ENCODE assay signal across 27 mouse cellular contexts in the genomic region with DNA sequence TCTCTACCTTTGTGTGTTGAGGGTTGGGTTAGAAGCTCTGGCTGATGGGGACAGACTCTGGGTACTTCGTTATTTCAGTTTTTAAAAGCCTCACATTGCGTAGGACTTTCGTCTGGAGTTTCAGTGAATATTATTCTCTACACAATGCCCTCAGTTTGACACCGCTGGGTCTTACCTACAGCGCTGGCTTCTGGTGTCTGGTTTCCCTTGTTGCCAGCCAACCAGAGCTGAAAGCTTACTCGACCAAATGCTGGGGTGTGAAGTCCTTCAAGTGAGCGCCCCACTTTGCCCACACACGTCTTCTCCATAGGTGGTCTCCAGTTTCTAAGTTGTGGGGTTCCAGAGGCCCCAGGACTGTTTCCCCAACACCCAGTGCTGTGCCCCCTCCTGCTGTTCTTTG. TPM values are rescaled to one million over a fixed set of nuclear protein-coding genes. Genes with fewer than 3 reads are reported as not detected.
DNase-seq lines count a peak whose midpoint lies in the region; ATAC-seq lines count a peak whose summit lies in the region.
"Had no signal": no experiment of that assay in that cellular context is flagged by ENCODE, and none has a peak within 500 bp of the region (broad histone marks: within the 10 kb centered on the region; RNA-seq: fewer than 3 reads in every experiment).

No protein-coding gene starts in this region.

- H3K27ac ChIP-seq in forebrain, embryonic 13.5 days = peak overlapping the region; percentile 21; the same call in 1 of the 2 replicates
- H3K27ac ChIP-seq in forebrain, embryonic 12.5 days = no peak overlapping the region
- peak overlapping the region; percentile 55; the same call in 1 of the 2 replicates for H3K27ac ChIP-seq in liver, embryonic 12.5 days
- peak overlapping the region; percentile 39 for H3K27ac ChIP-seq in limb, embryonic 15.5 days
- H3K27ac ChIP-seq: forebrain, embryonic 10.5 days; forebrain, embryonic 15.5 days; heart, embryonic 15.5 days; hindbrain, embryonic 10.5 days; hindbrain, embryonic 13.5 days; intestine, embryonic 15.5 days had no signal

- DNase-seq in liver (no peak), MN1 (ENCODE audit: low spot score) (no peak)
- DNase-seq: adrenal gland, adult 2 months; adrenal gland, postnatal 14 days; B cell, adult 2 months; cerebellum, adult 11 months; cerebellum, adult 2 months; cerebellum, adult 9-11 months; cerebellum, postnatal 25 days; gastrocnemius, postnatal 25 days; heart, adult 18-20 months; heart, postnatal 10 days; heart, postnatal 36 days had no signal

- H3K4me2 ChIP-seq in forebrain, embryonic 13.5 days = no peak overlapping the region
- H3K4me2 ChIP-seq in forebrain, embryonic 12.5 days = no peak overlapping the region
- no peak overlapping the region for H3K4me2 ChIP-seq in liver, embryonic 12.5 days
- no peak overlapping the region for H3K4me2 ChIP-seq in limb, embryonic 15.5 days
- H3K4me2 ChIP-seq: forebrain, embryonic 15.5 days; heart, embryonic 12.5 days; heart, embryonic 15.5 days; hindbrain, embryonic 13.5 days; intestine, embryonic 15.5 days had no signal

- no peaks in the 10 kb centered on the region for H3K9me3 ChIP-seq in forebrain, embryonic 13.5 days (replicated peaks)
- no peaks in the 10 kb centered on the region for H3K9me3 ChIP-seq in forebrain, embryonic 12.5 days
- no peaks in the 10 kb centered on the region for H3K9me3 ChIP-seq in liver, embryonic 12.5 days (replicated peaks)
- no peaks in the 10 kb centered on the region for H3K9me3 ChIP-seq in limb, embryonic 15.5 days
- H3K9me3 ChIP-seq: forebrain, embryonic 10.5 days; forebrain, embryonic 15.5 days; G1E; heart, embryonic 12.5 days; heart, embryonic 15.5 days; hindbrain, embryonic 10.5 days; hindbrain, embryonic 13.5 days; intestine, embryonic 15.5 days had no signal

- H3K9ac ChIP-seq in forebrain, embryonic 13.5 days = no peak overlapping the region
- no peak overlapping the region for H3K9ac ChIP-seq in forebrain, embryonic 12.5 days
- no peak overlapping the region for H3K9ac ChIP-seq in liver, embryonic 12.5 days
- no peak overlapping the region for H3K9ac ChIP-seq in limb, embryonic 15.5 days
- H3K9ac ChIP-seq: forebrain, embryonic 15.5 days; heart, embryonic 12.5 days; heart, embryonic 15.5 days; hindbrain, embryonic 13.5 days; intestine, embryonic 15.5 days had no signal

- ATAC-seq in forebrain, embryonic 13.5 days = no peak
- no peak for ATAC-seq in forebrain, embryonic 12.5 days (ENCODE audit: low FRiP score)
- no peak for ATAC-seq in liver, embryonic 12.5 days
- ATAC-seq in limb, embryonic 15.5 days (ENCODE audit: insufficient number of reproducible peaks, low FRiP score, low TSS enrichment, low read depth) = no peak
- ATAC-seq: forebrain, embryonic 15.5 days; hindbrain, embryonic 16.5 days; intestine, embryonic 15.5 days had no signal

- no peaks in the 10 kb centered on the region for H3K27me3 ChIP-seq in forebrain, embryonic 13.5 days
- H3K27me3 ChIP-seq in forebrain, embryonic 12.5 days = no peaks in the 10 kb centered on the region
- no peaks in the 10 kb centered on the region for H3K27me3 ChIP-seq in liver, embryonic 12.5 days (replicated peaks)
- H3K27me3 ChIP-seq in limb, embryonic 15.5 days = no peaks in the 10 kb centered on the region
- H3K27me3 ChIP-seq: CH12.LX; forebrain, embryonic 15.5 days; heart, embryonic 12.5 days; heart, embryonic 15.5 days; hindbrain, embryonic 13.5 days; intestine, embryonic 15.5 days had no signal

- 79% methylated on average over 8 of the region's 8 CpGs for WGBS in forebrain, embryonic 13.5 days
- 79% methylated on average over 8 of the region's 8 CpGs for WGBS in forebrain, embryonic 12.5 days
- WGBS in liver, embryonic 12.5 days (ENCODE audit: insufficient replicate concordance) = 77% methylated on average over 8 of the region's 8 CpGs
- 52% methylated on average over 8 of the region's 8 CpGs for WGBS in limb, embryonic 15.5 days

- H3K36me3 ChIP-seq in forebrain, embryonic 13.5 days (ENCODE audit: poor library complexity, severe bottlenecking) = peaks cover 87% of the 10 kb centered on the region
- peaks cover 89% of the 10 kb centered on the region for H3K36me3 ChIP-seq in forebrain, embryonic 12.5 days (replicated peaks)
- peaks cover 93% of the 10 kb centered on the region for H3K36me3 ChIP-seq in liver, embryonic 12.5 days
- peaks cover 75% of the 10 kb centered on the region for H3K36me3 ChIP-seq in limb, embryonic 15.5 days

- no peak overlapping the region for H3K4me3 ChIP-seq in forebrain, embryonic 13.5 days
- H3K4me3 ChIP-seq in forebrain, embryonic 12.5 days (replicated peaks) = no peak overlapping the region
- H3K4me3 ChIP-seq in liver, embryonic 12.5 days = no peak overlapping the region
- H3K4me3 ChIP-seq in limb, embryonic 15.5 days = no peak overlapping the region
- H3K4me3 ChIP-seq: forebrain, embryonic 10.5 days; forebrain, embryonic 15.5 days; heart, embryonic 12.5 days; heart, embryonic 15.5 days; hindbrain, embryonic 10.5 days; hindbrain, embryonic 13.5 days; intestine, embryonic 15.5 days had no signal

- H3K4me1 ChIP-seq in forebrain, embryonic 13.5 days = no peaks in the 10 kb centered on the region
- H3K4me1 ChIP-seq in forebrain, embryonic 12.5 days = no peaks in the 10 kb centered on the region
- peaks cover 38% of the 10 kb centered on the region for H3K4me1 ChIP-seq in liver, embryonic 12.5 days
- H3K4me1 ChIP-seq in limb, embryonic 15.5 days = peaks cover 14% of the 10 kb centered on the region
- H3K4me1 ChIP-seq: forebrain, embryonic 10.5 days; heart, embryonic 12.5 days; heart, embryonic 15.5 days; hindbrain, embryonic 10.5 days; intestine, embryonic 15.5 days had no signal

RNA-seq across cellular contexts. Expression of a gene that starts 48.8 kb away (rescaled TPM):
- polyA plus RNA-seq in forebrain, embryonic 13.5 days (2015; fragmentation: Nextera tagmentation; extraction: Ambion mirVana) = 92.7 and 103 TPM in 2 replicates
- 106 and 109 TPM in 2 replicates for polyA plus RNA-seq in forebrain, embryonic 12.5 days (2016; fragmentation: Nextera tagmentation; extraction: Ambion mirVana)
- polyA plus RNA-seq in liver, embryonic 12.5 days (2016; fragmentation: Nextera tagmentation; extraction: Ambion mirVana) = 314 and 322 TPM in 2 replicates
- polyA plus RNA-seq in limb, embryonic 15.5 days (2015; fragmentation: Nextera tagmentation; extraction: Ambion mirVana) = 102 and 104 TPM in 2 replicates
